Mouse (Mus musculus) stomach, postnatal 0 days (tissue): ENCODE data around the gene Kcnj3. TPM values are rescaled to one million over a fixed set of nuclear protein-coding genes. Genes with fewer than 3 reads are reported as not detected.
A peak's percentile ranks its signal among the peaks of the same experiment; 100 is the strongest.

Experiments
- ATAC-seq: fragments of 200-750 bp; cut with Nextera tagmentation; 2 replicates; pipeline ENCODE4 v1.8.0; 2017; ENCODE audit not compliant: low FRiP score, low TSS enrichment
- DNase-seq: peaks from one replicate; pipeline ENCODE4 v3.0.0-alpha.2; 2016; ENCODE audit warnings: low spot score
- H3K27ac ChIP-seq: fragments of 300-500 bp; sonication (generic); replicated peaks from 2 replicates; pipeline ENCODE4 v1.5.1; 2014; ENCODE audit warnings: mild to moderate bottlenecking, control low read depth
- H3K27me3 ChIP-seq: fragments of 300-500 bp; sonication (generic); 2 replicates; pipeline ENCODE4 v1.6.1; 2014; ENCODE audit warnings: low read length; ENCODE audit not compliant: control insufficient read depth, insufficient read depth
- H3K36me3 ChIP-seq: fragments of 300-500 bp; sonication (generic); 2 replicates; pipeline ENCODE4 v1.6.1; 2014; ENCODE audit warnings: low read length, mixed read lengths; ENCODE audit not compliant: control insufficient read depth, insufficient read depth
- H3K4me1 ChIP-seq: fragments of 300-500 bp; sonication (generic); replicated peaks from 2 replicates; pipeline ENCODE4 v1.6.1; 2014; ENCODE audit warnings: antibody characterized with exemption; ENCODE audit not compliant: control insufficient read depth, insufficient read depth
- H3K4me2 ChIP-seq: fragments of 300-500 bp; sonication (generic); replicated peaks from 2 replicates; pipeline ENCODE4 v1.6.1; 2014; ENCODE audit warnings: low read depth, mild to moderate bottlenecking, control low read depth, moderate library complexity
- H3K4me3 ChIP-seq: fragments of 300-500 bp; sonication (generic); 2 replicates; pipeline ENCODE4 v1.5.1; 2014; ENCODE audit warnings: low read depth, low read length, control low read depth
- H3K9ac ChIP-seq: fragments of 300-500 bp; sonication (generic); 2 replicates; pipeline ENCODE4 v1.6.1; 2014; ENCODE audit warnings: mild to moderate bottlenecking, low read length, control low read depth, mixed read lengths
- H3K9me3 ChIP-seq: fragments of 300-500 bp; sonication (generic); 2 replicates; pipeline ENCODE4 v1.6.1; 2016; ENCODE audit warnings: low read length; ENCODE audit not compliant: control insufficient read depth
- CTCF ChIP-seq: IDR thresholded peaks from 2 replicates; pipeline ENCODE4 v1.5.1; 2016; ENCODE audit warnings: antibody characterized with exemption, low read depth, mild to moderate bottlenecking, moderate library complexity
- EP300 ChIP-seq: optimal IDR thresholded peaks from 2 replicates; pipeline ENCODE3; 2016; ENCODE audit warnings: antibody characterized with exemption
- WGBS: fragments of 180-500 bp; shearing (Covaris S2); extraction: QIAGEN DNeasy Blood & Tissue Kit; methylation state at CpG from one replicate; pipeline ENCODE4 v1.1.7; 2014; 5-methylcytosine and 5-hydroxymethylcytosine counted together
- polyA plus RNA-seq: library from polyadenylated mRNA; unstranded; fragments of >200 nt; fragmentation: Nextera tagmentation; extraction: Ambion mirVana; gene quantifications from 2 replicates; pipeline ENCODE4 v1.2.1, GENCODE M21; 2015

Kcnj3 gene
- polyA plus RNA-seq = 0.10 and 0.18 TPM in 2 replicates

- TF ChIP-seq EP300 (no peak), CTCF (no peak)
- H3K4me2 ChIP-seq = peak within 1 kb of the TSS; percentile 55
- H3K9me3 ChIP-seq = no peaks in the 10 kb centered on the region
- peak within 1 kb of the TSS; percentile 35 for H3K4me3 ChIP-seq
- ATAC-seq = no peak
- 0 out of 2 replicates have a peak, but pooled peaks cover 2% of the 10 kb centered on the region for H3K27me3 ChIP-seq
- H3K9ac ChIP-seq = no peak within 1 kb of the TSS
- H3K36me3 ChIP-seq = no peaks in the 10 kb centered on the region
- DNase-seq = peak; percentile 16
- no peaks in the 10 kb centered on the region for H3K4me1 ChIP-seq
- H3K27ac ChIP-seq = no peak within 1 kb of the TSS
- 2% methylated on average over 20 of the region's 20 CpGs for WGBS
Observed at GRCm38 (mm10) chr2:55435721-55436260, at the start of gene Kcnj3. Gene Kcnj3, plus strand, starts transcription at chr2:55435970.

- Histone ChIP-seq H3K9me3 (no peaks in the 10 kb centered on the region), H3K36me3 (no peaks in the 10 kb centered on the region), H3K27ac (no peak overlapping the region), H3K4me1 (no peaks in the 10 kb centered on the region), H3K4me2 (no peak overlapping the region), H3K27me3 (no peaks in the 10 kb centered on the region), H3K9ac (no peak overlapping the region), H3K4me3 (no peak overlapping the region)
- 59% methylated on average over 3 of the region's 3 CpGs for WGBS
- DNase-seq = no peak
- TF ChIP-seq CTCF (no peak), EP300 (no peak)
- no peak for ATAC-seq
Observed at GRCm38 (mm10) chr2:55390330-55390989, 45.3 kb upstream of the Kcnj3 start.

GRCm38 (mm10) chr2:55405307-55405706, 30.5 kb upstream of the Kcnj3 start:
- DNase-seq (no peak), ATAC-seq (no peak)
- Histone ChIP-seq H3K4me3 (no peak overlapping the region), H3K9me3 (no peaks in the 10 kb centered on the region), H3K4me1 (no peaks in the 10 kb centered on the region), H3K4me2 (no peak overlapping the region), H3K9ac (no peak overlapping the region), H3K27ac (no peak overlapping the region), H3K36me3 (no peaks in the 10 kb centered on the region), H3K27me3 (no peaks in the 10 kb centered on the region)
- WGBS = 57% methylated on average over 1 of the region's 1 CpGs
- TF ChIP-seq CTCF (no peak), EP300 (no peak)

- ATAC-seq (no peak), DNase-seq (no peak)
- H3K9ac ChIP-seq = no peak overlapping the region
- H3K4me1 ChIP-seq = no peaks in the 10 kb centered on the region
- 32% methylated on average over 2 of the region's 2 CpGs for WGBS
- H3K4me2 ChIP-seq = no peak overlapping the region
- no peak overlapping the region for H3K4me3 ChIP-seq
- TF ChIP-seq CTCF (no peak), EP300 (no peak)
- H3K27me3 ChIP-seq = no peaks in the 10 kb centered on the region
- H3K9me3 ChIP-seq = no peaks in the 10 kb centered on the region
- H3K27ac ChIP-seq = no peak overlapping the region
- no peaks in the 10 kb centered on the region for H3K36me3 ChIP-seq
Observed at GRCm38 (mm10) chr2:55427633-55428032, 8.1 kb upstream of the Kcnj3 start.

- no peak for TF ChIP-seq CTCF
- TF ChIP-seq EP300 = no peak
- Histone ChIP-seq H3K4me2 (no peak overlapping the region), H3K27ac (no peak overlapping the region), H3K4me1 (no peaks in the 10 kb centered on the region), H3K27me3 (no peaks in the 10 kb centered on the region), H3K9me3 (no peaks in the 10 kb centered on the region), H3K4me3 (no peak overlapping the region), H3K9ac (no peak overlapping the region), H3K36me3 (no peaks in the 10 kb centered on the region)
- no peak for DNase-seq
- ATAC-seq = no peak; the same call in 1 of the 2 replicates
- 42% methylated on average over 4 of the region's 4 CpGs for WGBS
Observed at GRCm38 (mm10) chr2:55432104-55432503, 3.7 kb upstream of the Kcnj3 start.
